In the genomic region with DNA sequence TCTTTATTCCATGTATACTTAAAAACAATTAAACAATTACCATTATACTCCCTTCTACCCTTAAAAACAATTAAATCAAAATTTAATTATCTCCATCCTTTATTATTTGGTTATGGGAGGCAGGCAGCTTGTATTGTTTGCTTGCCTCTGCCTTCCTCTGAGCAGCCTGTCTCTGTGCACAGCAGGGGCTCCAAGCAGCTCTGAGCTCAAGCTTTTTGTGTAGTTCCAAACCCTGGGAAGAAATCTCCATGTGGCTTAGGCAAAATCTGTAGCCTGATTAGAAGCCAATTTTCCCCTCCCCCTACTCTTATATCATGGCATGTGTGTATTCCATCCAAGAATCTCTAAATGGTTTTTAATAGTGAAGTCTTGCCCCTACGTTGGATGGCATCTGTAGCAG, we compare ENCODE assay signal across 21 mouse cellular contexts. TPM values are rescaled to one million over a fixed set of nuclear protein-coding genes. Genes with fewer than 3 reads are reported as not detected.
A peak's percentile ranks its signal among the peaks of the same experiment; 100 is the strongest.
DNase-seq lines count a peak whose midpoint lies in the region; ATAC-seq lines count a peak whose summit lies in the region.
"Had no signal": no experiment of that assay in that cellular context is flagged by ENCODE, and none has a peak within 500 bp of the region (broad histone marks: within the 10 kb centered on the region; RNA-seq: fewer than 3 reads in every experiment).

No protein-coding gene starts in this region.

- no peaks in the 10 kb centered on the region for H3K9me3 ChIP-seq in forebrain, embryonic 14.5 days (replicated peaks; ENCODE audit: control insufficient read depth, low read length)
- no peaks in the 10 kb centered on the region for H3K9me3 ChIP-seq in forebrain, embryonic 15.5 days
- peaks cover 6% of the 10 kb centered on the region; the same call in 1 of the 2 replicates for H3K9me3 ChIP-seq in midbrain, embryonic 14.5 days (ENCODE audit: control insufficient read depth, low read length)
- H3K9me3 ChIP-seq in midbrain, embryonic 15.5 days, result no peaks in the 10 kb centered on the region
- H3K9me3 ChIP-seq: embryonic facial prominence, embryonic 13.5 days; forebrain, embryonic 12.5 days; G1E; heart, embryonic 13.5 days had no signal

- H3K4me3 ChIP-seq in forebrain, embryonic 14.5 days (ENCODE audit: low read depth, low read length), result no peak overlapping the region
- no peak overlapping the region for H3K4me3 ChIP-seq in forebrain, embryonic 15.5 days
- no peak overlapping the region for H3K4me3 ChIP-seq in midbrain, embryonic 14.5 days (replicated peaks; ENCODE audit: low read depth, low read length)
- H3K4me3 ChIP-seq in midbrain, embryonic 15.5 days, result no peak overlapping the region
- H3K4me3 ChIP-seq: embryonic facial prominence, embryonic 13.5 days; forebrain, embryonic 12.5 days; gastrocnemius, adult 2 months; heart, embryonic 13.5 days had no signal

- H3K4me2 ChIP-seq in forebrain, embryonic 14.5 days (ENCODE audit: low read length), result no peak overlapping the region
- no peak overlapping the region for H3K4me2 ChIP-seq in forebrain, embryonic 15.5 days (replicated peaks)
- H3K4me2 ChIP-seq in midbrain, embryonic 14.5 days (ENCODE audit: low read length), result no peak overlapping the region
- no peak overlapping the region for H3K4me2 ChIP-seq in midbrain, embryonic 15.5 days
- H3K4me2 ChIP-seq: embryonic facial prominence, embryonic 13.5 days; forebrain, embryonic 12.5 days; heart, embryonic 13.5 days had no signal

- no peak overlapping the region for H3K27ac ChIP-seq in forebrain, embryonic 14.5 days (ENCODE audit: low read depth, low read length)
- no peak overlapping the region for H3K27ac ChIP-seq in forebrain, embryonic 15.5 days (replicated peaks)
- no peak overlapping the region for H3K27ac ChIP-seq in midbrain, embryonic 14.5 days (replicated peaks; ENCODE audit: low read depth, low read length)
- H3K27ac ChIP-seq in midbrain, embryonic 15.5 days, result no peak overlapping the region
- H3K27ac ChIP-seq: embryonic facial prominence, embryonic 13.5 days; forebrain, embryonic 12.5 days; gastrocnemius, adult 2 months; heart, embryonic 13.5 days had no signal

- no peak overlapping the region for H3K9ac ChIP-seq in forebrain, embryonic 14.5 days (ENCODE audit: low read length)
- no peak overlapping the region for H3K9ac ChIP-seq in forebrain, embryonic 15.5 days (replicated peaks)
- no peak overlapping the region for H3K9ac ChIP-seq in midbrain, embryonic 14.5 days (replicated peaks; ENCODE audit: low read length)
- no peak overlapping the region for H3K9ac ChIP-seq in midbrain, embryonic 15.5 days
- H3K9ac ChIP-seq: embryonic facial prominence, embryonic 13.5 days; forebrain, embryonic 12.5 days; heart, embryonic 13.5 days had no signal

- H3K36me3 ChIP-seq in forebrain, embryonic 14.5 days (ENCODE audit: control insufficient read depth, insufficient read depth, low read length), result no peaks in the 10 kb centered on the region
- no peaks in the 10 kb centered on the region for H3K36me3 ChIP-seq in forebrain, embryonic 15.5 days
- H3K36me3 ChIP-seq in midbrain, embryonic 14.5 days (ENCODE audit: control insufficient read depth, insufficient read depth, low read length), result no peaks in the 10 kb centered on the region
- no peaks in the 10 kb centered on the region for H3K36me3 ChIP-seq in midbrain, embryonic 15.5 days (replicated peaks)
- H3K36me3 ChIP-seq: embryonic facial prominence, embryonic 13.5 days; forebrain, embryonic 12.5 days; G1E; heart, embryonic 13.5 days had no signal

- no peak for ATAC-seq in forebrain, embryonic 14.5 days
- ATAC-seq in forebrain, embryonic 15.5 days (replicated peaks), result no peak
- no peak for ATAC-seq in midbrain, embryonic 14.5 days (ENCODE audit: low FRiP score, low TSS enrichment)
- ATAC-seq in midbrain, embryonic 15.5 days (replicated peaks), result no peak
- ATAC-seq: activated CD4-positive, CD25-positive, alpha-beta regulatory T cell, adult 4 months; CD4-positive, CD25-positive, alpha-beta regulatory T cell, adult 4 months; hindbrain, embryonic 16.5 days had no signal

- no peaks in the 10 kb centered on the region for H3K27me3 ChIP-seq in forebrain, embryonic 14.5 days (replicated peaks; ENCODE audit: control insufficient read depth, insufficient read depth, low read length)
- no peaks in the 10 kb centered on the region for H3K27me3 ChIP-seq in forebrain, embryonic 15.5 days
- no peaks in the 10 kb centered on the region for H3K27me3 ChIP-seq in midbrain, embryonic 14.5 days (ENCODE audit: control insufficient read depth, insufficient read depth, low read length)
- H3K27me3 ChIP-seq in midbrain, embryonic 15.5 days (replicated peaks), result no peaks in the 10 kb centered on the region
- H3K27me3 ChIP-seq: embryonic facial prominence, embryonic 13.5 days; forebrain, embryonic 12.5 days; heart, embryonic 13.5 days had no signal

- H3K4me1 ChIP-seq in forebrain, embryonic 14.5 days (ENCODE audit: control insufficient read depth, insufficient read depth, low read length), result no peaks in the 10 kb centered on the region
- H3K4me1 ChIP-seq in forebrain, embryonic 15.5 days, result no peaks in the 10 kb centered on the region
- no peaks in the 10 kb centered on the region for H3K4me1 ChIP-seq in midbrain, embryonic 14.5 days (ENCODE audit: control insufficient read depth, insufficient read depth, low read length)
- H3K4me1 ChIP-seq in midbrain, embryonic 15.5 days, result no peaks in the 10 kb centered on the region
- H3K4me1 ChIP-seq: embryonic facial prominence, embryonic 13.5 days; forebrain, embryonic 12.5 days; heart, embryonic 13.5 days had no signal

- DNase-seq in cerebellum, postnatal 10 days, result peak; percentile 80 to 83
- no peak for DNase-seq in cerebellum, adult 18-20 months
- peak; percentile 53 for DNase-seq in forebrain, embryonic 14.5 days (ENCODE audit: low spot score)
- DNase-seq in midbrain, embryonic 14.5 days, result peak; percentile 30
- peak; percentile 18 for DNase-seq in retina, embryonic 14.5 days (ENCODE audit: low spot score)
- no peak for DNase-seq in urinary bladder, postnatal 10 days (ENCODE audit: low spot score)
- DNase-seq: adrenal gland, postnatal 14 days; B cell, adult 2 months; cerebellum, adult 9-10 months; gastrocnemius, adult 2 months; gastrocnemius, postnatal 25 days; heart, postnatal 36 days had no signal

- WGBS in forebrain, embryonic 14.5 days, result 4% methylated on average over 1 of the region's 1 CpGs
- WGBS in forebrain, embryonic 15.5 days, result 18% methylated on average over 1 of the region's 1 CpGs
- WGBS in midbrain, embryonic 14.5 days, result 26% methylated on average over 1 of the region's 1 CpGs
- 29% methylated on average over 1 of the region's 1 CpGs for WGBS in midbrain, embryonic 15.5 days

RNA-seq across cellular contexts. Expression of a gene that starts 28.4 kb away (rescaled TPM):
- polyA plus RNA-seq in forebrain, embryonic 14.5 days (2014; fragmentation: Nextera tagmentation; extraction: Ambion mirVana), result 15.0 and 16.2 TPM in 2 replicates
- 21.9 and 23.2 TPM in 2 replicates for polyA plus RNA-seq in forebrain, embryonic 15.5 days (2015; fragmentation: Nextera tagmentation; extraction: Ambion mirVana)
- polyA plus RNA-seq in midbrain, embryonic 14.5 days (2014; fragmentation: Nextera tagmentation; extraction: Ambion mirVana), result 19.6 and 22.4 TPM in 2 replicates
- 31.3 and 33.9 TPM in 2 replicates for polyA plus RNA-seq in midbrain, embryonic 15.5 days (2015; fragmentation: Nextera tagmentation; extraction: Ambion mirVana)
- polyA plus RNA-seq: activated CD4-positive, CD25-positive, alpha-beta regulatory T cell, adult 4 months; CD4-positive, CD25-positive, alpha-beta regulatory T cell, adult 4 months had no signal

Comparison
In these comparisons a context has a peak if more than half of its experiments do, and no peak if none do; other contexts are left out.
1. DNase-seq: peak in cerebellum, postnatal 10 days (2 of 2), forebrain, embryonic 14.5 days (single experiment), midbrain, embryonic 14.5 days (single experiment) and retina, embryonic 14.5 days (single experiment); none in cerebellum, adult 18-20 months (0 of 2) and urinary bladder, postnatal 10 days (single experiment).